ENCODE assay signal across 26 mouse cellular contexts in the genomic region with DNA sequence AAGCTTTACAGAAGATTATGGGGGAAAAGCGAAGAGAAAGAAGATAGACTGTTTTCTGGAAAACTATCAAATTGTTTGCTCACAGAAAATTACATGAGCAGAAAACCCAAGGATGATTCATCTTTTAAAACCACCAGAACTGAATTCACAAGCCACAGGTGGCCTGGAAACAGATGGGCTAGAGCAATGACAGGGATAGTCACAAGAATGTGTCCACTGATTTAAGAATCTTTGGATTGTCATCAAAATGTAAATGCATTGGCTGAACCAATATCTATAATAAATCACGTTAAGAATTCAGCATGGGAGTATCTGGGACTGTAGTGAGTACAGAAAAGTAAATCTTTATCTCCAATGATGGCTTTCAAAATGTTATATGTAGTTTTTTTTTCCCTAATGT.
"Had no signal": no experiment of that assay in that cellular context is flagged by ENCODE, and none has a peak within 500 bp of the region (broad histone marks: within the 10 kb centered on the region; RNA-seq: fewer than 3 reads in every experiment).

No protein-coding gene starts in this region.

- ATAC-seq: hindbrain, postnatal 0 days; intestine, embryonic 16.5 days had no signal

- H3K4me2 ChIP-seq: heart, embryonic 12.5 days; hindbrain, embryonic 13.5 days; hindbrain, embryonic 15.5 days; kidney, embryonic 15.5 days; limb, embryonic 12.5 days; liver, embryonic 11.5 days; liver, embryonic 13.5 days had no signal

- DNase-seq: gastrocnemius, adult 2 months; gastrocnemius, postnatal 10 days; gastrocnemius, postnatal 25 days; heart, adult 18-20 months; heart, postnatal 14 days; heart, postnatal 36 days; kidney, adult 11 months; kidney, adult 2 months; kidney, adult 9 months; kidney, postnatal 14 days; kidney, postnatal 36 days; layer of hippocampus, adult 9-11 months; layer of hippocampus, postnatal 36 days; liver; liver, embryonic 13.5 days had no signal

- H3K27ac ChIP-seq: gastrocnemius, adult 2 months; heart, embryonic 10.5 days; hindbrain, embryonic 13.5 days; hindbrain, embryonic 15.5 days; hindbrain, postnatal 0 days; kidney, embryonic 15.5 days; kidney, postnatal 0 days; limb, embryonic 10.5 days; limb, embryonic 12.5 days; liver, embryonic 13.5 days had no signal

- H3K36me3 ChIP-seq: heart, embryonic 10.5 days; heart, embryonic 12.5 days; hindbrain, embryonic 13.5 days; hindbrain, embryonic 15.5 days; kidney, embryonic 15.5 days; limb, embryonic 10.5 days; limb, embryonic 12.5 days; liver, embryonic 13.5 days had no signal

- H3K4me3 ChIP-seq: gastrocnemius, adult 2 months; heart, embryonic 10.5 days; heart, embryonic 12.5 days; hindbrain, embryonic 13.5 days; hindbrain, embryonic 15.5 days; kidney, embryonic 15.5 days; limb, embryonic 10.5 days; limb, embryonic 12.5 days; liver, embryonic 13.5 days had no signal

- H3K9ac ChIP-seq: heart, embryonic 12.5 days; hindbrain, embryonic 13.5 days; hindbrain, embryonic 15.5 days; kidney, embryonic 15.5 days; limb, embryonic 12.5 days; liver, embryonic 13.5 days had no signal

- H3K4me1 ChIP-seq: heart, embryonic 10.5 days; heart, embryonic 12.5 days; kidney, embryonic 15.5 days had no signal

- H3K9me3 ChIP-seq: heart, embryonic 10.5 days; heart, embryonic 12.5 days; hindbrain, embryonic 13.5 days; hindbrain, embryonic 15.5 days; kidney, embryonic 15.5 days; limb, embryonic 10.5 days; limb, embryonic 12.5 days; liver, embryonic 13.5 days had no signal

- H3K27me3 ChIP-seq: heart, embryonic 12.5 days; hindbrain, embryonic 15.5 days; kidney, embryonic 15.5 days; limb, embryonic 12.5 days; liver, embryonic 13.5 days had no signal
